Mouse (Mus musculus): ENCODE results near the gene Gm17018.
A peak's percentile ranks its signal among the peaks of the same experiment; 100 is the strongest.

Gm17018 gene

GRCm38 (mm10) chr19:45587509-45588292 lies 27.3 kb downstream of the Gm17018 start:
- no peak for DNase-seq (ENCODE audit: low read depth)

GRCm38 (mm10) chr19:45589761-45590160 lies 29.3 kb downstream of the Gm17018 start:
- no peak for DNase-seq (ENCODE audit: low read depth)

- peak; percentile 67 for DNase-seq (ENCODE audit: low read depth)
Measured at GRCm38 (mm10) chr19:45591704-45592103, 31.3 kb downstream of the Gm17018 start.

DNA sequence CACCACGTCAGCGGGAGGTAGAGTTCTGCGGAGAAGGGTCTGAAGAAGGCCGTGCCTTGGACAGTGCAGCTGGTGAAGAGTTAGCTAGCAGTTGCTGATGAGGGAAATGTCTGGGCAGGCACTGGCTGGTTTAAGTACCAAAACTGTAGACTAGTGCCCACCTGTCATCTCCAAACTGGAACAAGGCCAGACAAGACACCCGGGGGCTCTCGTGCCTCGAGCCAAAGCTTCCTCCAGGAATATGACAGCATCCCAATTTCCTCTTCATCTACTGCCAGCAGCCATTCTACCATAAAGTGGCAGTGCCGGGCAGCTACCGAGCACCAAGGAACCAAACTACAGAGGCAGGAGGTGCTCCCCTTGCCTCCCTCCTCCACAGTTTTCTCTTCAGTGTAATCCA lies 32.5 kb downstream of the Gm17018 start:
- no peak for DNase-seq (ENCODE audit: low read depth)

- DNase-seq (ENCODE audit: low read depth) = no peak
Measured at GRCm38 (mm10) chr19:45594079-45594478, 33.7 kb downstream of the Gm17018 start.

GRCm38 (mm10) chr19:45595481-45595880 lies 35.1 kb downstream of the Gm17018 start:
- DNase-seq (ENCODE audit: low read depth) = no peak

DNA sequence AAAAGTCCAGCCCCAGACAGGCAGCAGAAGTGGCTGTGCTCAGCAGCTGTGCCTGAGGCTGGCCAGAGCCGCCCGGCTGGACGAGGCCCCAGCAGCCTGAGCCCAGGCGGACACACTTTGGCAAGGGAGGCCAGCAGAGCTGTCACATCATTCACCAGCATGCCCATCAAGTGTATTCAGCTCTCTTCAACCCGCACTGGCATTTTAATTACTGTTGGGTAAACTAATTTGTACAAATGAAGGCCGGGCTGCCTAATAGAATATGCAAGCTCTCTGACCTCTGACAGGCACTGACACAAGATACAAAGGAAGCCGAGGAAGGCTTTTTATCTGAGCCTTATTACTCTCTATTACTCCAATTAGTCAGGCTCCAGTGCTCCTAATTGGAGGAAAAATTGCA lies 35.6 kb downstream of the Gm17018 start:
- no peak for DNase-seq (ENCODE audit: low read depth)

DNA sequence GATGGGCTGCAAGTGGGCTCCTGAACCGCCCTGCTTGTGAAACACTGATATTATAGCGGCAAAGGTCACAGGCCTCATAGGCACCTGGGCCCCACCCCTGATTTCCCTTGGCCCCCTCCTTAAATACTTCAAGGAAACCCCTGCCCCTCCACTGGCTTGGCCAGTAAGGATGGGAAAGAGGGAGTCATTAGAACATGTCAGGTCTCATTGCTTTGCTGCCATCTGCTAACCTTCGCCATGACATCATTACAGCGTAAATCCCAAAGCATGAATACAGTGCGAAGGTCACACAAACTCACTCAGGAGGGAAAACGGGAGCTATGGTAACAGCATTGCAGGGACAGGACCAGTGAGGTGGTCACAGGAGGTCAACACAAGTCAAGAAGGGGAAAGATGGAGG lies 36.0 kb downstream of the Gm17018 start:
- no peak for DNase-seq (ENCODE audit: low read depth)

- no peak for DNase-seq (ENCODE audit: low read depth)
Measured at GRCm38 (mm10) chr19:45597106-45597505, 36.7 kb downstream of the Gm17018 start.

GRCm38 (mm10) chr19:45602606-45603005 lies 42.2 kb downstream of the Gm17018 start:
- DNase-seq (ENCODE audit: low read depth) = peak; percentile 40

DNA sequence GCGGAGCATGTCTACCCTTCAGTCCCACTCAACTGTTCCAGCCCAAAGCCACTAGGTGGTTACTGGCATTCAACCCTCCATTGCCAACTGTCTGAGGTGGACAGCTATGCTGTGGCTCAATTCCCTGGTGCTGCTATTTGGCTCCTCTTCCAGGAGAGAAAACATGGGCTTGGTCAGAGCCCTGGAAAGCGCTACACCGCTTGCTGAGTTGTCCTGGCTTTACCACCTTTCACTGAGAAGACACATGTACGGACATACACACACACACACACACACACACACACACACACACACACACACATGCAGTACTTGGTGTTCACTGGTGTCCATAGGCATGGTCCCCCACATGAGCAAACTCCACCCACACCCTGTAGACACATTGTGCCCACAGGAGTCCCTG lies 46.3 kb downstream of the Gm17018 start:
- no peak for DNase-seq (ENCODE audit: low read depth)

DNA sequence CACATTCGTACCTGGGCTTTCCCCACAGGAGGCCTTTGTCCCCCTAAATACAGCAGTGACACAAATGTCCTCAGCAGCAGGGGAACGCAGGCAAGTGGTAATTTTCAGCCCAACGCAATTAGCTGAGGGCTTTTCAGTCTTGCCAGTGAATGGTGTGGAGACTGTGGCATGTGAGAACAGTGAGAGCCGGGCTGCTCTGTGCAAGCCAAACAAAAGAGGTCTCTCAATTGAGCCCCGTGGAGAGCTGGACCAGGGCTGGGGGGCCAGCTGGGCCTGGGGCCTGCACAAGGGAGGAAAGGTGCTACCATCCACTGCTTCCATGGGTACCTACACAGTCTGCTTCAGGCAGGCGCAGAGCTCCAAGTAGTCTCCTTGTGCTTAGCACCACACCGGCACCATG lies 47.1 kb downstream of the Gm17018 start:
- DNase-seq (ENCODE audit: low read depth) = no peak

DNA sequence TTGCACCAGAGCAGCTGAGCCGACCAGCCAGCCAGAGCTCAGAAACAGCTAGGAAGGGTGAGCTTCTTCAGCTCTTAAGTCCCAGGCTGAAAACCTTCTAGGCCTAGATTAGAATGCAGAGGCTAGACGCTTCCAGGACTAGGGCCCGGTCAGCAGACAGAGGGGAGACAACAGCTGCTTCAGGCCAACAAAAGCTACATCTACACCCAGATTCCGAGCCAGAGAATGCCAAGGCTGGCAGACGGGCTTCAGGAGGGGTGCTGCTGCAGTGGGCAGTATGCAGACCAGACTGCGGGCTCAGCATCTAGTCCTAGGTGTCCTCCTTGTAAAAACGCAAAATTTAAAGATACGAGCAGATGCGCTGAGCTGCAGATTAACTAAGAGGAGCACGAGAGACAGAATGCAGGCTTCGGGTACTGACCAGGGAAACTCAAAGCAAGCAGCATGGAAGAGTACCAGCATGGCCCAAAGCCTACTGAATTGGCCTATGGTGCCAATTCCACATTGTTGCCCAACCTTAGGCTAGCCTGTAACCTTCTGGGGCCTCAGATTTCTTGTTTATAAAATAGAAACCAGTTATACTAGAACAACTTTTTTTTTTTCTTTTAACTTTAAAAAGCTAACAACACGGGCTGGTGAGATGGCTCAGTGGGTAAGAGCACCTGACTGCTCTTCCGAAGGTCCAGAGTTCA lies 48.4 kb downstream of the Gm17018 start:
- no peak for DNase-seq (ENCODE audit: low read depth)

DNA sequence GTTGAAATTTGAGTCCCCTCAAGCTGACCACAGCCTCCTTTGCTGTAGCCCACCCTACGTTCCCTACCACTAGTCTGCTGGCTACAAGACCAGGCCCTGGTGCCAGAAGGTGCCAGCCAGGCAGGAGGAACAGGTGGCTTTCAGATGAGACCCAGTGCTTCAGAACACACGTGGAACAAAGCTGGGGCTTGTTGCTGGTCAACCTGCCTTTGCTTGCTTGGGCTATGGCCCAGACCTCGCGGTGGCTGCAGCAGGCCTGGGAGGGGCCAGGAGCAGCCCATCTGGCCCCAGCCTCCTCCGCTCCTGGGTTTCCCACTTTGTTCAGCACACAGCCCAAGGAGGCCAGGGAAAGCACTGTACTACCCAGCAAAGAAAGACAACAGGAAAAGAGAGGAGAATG lies 50.4 kb downstream of the Gm17018 start:
- no peak for DNase-seq (ENCODE audit: low read depth)

DNA sequence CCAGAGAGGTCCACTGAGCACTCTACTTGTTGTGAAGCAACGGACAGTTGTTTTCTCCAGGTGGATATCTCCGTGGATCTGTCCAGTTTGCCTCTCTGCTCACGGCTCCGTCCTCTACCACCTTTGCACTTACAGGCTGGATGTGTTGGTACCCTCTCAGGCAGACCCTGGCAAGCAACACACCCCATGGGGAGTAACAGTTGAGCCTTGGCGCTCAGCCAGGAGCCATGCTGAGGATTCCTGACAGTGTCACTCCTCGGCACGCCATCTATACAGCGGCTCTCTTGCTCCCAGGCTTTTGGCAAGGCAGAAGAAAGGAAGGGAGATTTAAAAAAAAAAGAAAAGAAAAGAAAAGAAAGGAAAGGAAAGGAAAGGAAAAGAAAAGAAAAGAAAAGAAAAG lies 54.0 kb downstream of the Gm17018 start:
- DNase-seq (ENCODE audit: low read depth) = no peak

DNA sequence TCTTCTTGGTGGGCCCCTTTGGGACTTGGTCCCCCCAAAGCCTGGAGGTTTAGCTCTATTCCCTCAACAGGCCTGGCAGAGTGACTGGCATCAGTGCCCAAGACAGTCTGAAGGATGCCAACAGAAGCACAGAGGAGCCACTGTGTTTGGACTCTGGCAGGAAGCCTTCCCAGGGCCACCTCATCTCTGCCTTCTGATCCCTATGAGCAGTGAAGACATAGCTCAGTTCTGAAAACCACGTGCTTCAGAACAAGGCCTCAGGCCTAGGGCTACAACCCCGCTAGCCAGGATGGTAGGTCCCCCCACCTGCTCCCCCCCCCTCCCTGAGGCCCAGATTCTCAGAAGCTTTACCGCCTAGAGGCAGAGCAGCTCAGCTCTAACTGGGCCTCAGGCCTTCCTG lies 54.5 kb downstream of the Gm17018 start:
- DNase-seq (ENCODE audit: low read depth) = no peak

DNA sequence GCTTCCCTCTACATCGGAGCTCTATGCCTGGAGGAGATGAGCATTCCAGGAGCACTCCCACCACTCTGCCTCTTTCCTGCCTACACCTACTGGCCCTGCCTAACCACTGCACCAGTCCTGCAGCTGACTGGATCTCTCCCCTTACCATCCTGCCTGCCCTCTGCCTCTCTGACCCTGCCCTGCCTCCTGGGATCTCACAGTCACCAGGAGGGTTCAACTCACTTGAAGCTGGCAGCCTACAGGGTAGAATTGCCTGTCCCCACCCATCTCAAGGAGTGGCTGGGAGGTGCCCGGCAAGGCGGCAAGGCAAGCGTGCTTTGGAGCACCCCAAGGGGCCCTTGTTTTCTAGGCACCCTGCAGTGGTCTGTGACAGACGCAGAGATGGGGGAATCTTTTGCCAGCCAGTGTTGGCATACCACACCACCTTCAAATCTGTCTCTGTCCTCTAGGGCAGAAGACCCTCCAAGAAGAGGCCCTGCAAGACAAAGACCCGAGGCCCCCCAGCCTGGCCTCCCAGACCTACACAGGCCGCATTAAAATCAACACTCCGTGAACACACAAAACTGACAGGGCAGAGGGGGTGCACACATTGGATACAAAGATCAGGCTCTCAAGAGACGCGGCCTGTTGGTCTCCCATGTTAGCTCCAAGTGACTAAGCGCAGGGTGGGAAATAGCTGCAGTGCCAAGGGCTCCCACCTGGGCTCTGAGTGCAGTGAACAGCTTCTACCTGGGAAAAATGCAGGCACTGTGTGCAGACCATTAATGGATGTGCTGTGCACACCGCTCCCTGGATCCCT lies 55.2 kb downstream of the Gm17018 start:
- DNase-seq (ENCODE audit: low read depth) = no peak

DNA sequence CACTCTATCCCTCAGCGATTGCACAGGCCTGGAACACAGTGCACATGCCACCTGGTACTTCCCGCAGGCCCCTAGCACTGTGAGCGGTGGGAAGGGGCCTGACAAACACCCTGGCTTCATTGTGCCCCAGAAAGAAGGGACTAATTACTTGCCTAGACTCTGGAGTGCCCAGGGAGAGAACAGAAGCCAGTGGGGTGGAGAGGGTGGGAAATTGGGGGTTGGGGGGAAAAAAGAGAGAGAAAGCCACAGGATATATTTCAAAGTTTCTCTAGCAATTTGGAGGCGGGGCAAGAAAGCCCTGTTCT lies 55.8 kb downstream of the Gm17018 start:
- no peak for DNase-seq (ENCODE audit: low read depth)

GRCm38 (mm10) chr19:45616735-45617134 lies 56.3 kb downstream of the Gm17018 start:
- DNase-seq (ENCODE audit: low read depth) = no peak

DNA sequence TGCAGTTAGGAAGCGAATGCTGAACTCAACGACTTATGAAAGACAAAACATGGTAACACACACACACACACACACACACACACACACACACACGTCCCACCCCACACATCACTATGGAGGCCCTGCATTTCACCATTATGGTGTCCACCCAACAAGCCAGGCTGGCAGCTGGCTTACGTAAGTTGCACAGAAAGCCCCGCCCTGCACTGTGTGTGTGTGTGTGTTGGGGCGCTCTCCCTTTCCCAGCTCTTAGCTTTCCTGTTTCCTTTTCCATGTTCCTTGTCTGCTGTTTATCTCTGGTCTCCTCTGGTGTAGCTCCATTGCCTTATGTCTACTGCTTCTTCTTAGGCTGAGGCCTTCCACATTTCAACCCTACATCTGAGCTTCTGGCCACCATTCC lies 57.8 kb downstream of the Gm17018 start:
- no peak for DNase-seq (ENCODE audit: low read depth)

DNA sequence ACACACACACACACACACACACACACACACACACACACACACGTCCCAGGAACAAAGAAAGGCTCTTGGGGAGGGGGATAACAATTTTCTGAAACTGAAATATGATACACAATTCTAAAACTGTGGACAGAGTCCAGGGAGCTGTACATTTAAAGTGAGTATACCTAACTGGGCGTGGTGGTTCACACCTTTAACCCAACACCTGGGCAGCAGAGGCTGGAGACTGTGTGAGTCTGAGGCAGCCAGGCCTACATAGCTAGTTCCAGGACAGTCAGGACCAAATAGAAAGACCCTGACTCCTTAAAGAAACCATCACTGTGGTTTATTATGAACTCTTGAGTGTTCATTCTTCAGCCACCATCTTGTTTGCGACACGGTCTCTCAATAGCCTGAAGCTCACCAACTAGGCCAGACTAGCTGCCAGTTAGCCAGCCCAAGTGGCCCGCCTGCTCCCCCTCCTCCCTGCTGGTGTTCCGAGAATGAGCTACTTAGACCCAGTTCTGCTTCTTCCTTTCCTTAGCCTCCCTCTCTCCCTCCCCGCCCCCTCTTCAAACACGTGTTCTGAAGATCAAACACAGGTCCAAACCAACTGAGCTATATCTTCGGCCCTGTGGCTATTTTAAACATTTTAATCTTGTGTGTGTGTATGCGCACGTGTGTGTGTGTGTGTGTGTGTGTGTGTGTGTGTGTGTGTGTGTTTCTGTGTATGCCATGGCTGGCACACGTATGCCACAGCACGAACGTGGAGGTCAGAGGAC lies 59.5 kb downstream of the Gm17018 start:
- no peak for DNase-seq (ENCODE audit: low read depth)

DNA sequence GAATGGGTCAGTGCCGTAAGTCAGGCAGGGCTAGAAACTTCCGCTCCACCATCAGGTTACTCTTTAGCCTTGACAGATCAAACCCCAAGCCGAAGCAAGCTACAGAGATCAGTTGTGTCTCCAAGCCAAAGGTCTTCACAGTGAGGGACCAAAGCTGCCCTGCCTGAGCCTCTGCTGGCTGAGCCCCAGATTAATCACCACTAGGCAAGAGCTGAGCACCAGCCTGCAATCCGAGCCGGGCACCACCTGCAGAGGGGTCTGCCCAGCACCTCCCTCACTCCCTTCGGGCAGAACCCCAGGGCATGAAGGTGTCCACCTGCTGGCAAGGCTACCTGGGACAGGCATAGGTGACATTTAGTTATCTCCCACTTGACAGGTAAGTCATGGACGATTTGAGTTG lies 60.6 kb downstream of the Gm17018 start:
- no peak for DNase-seq (ENCODE audit: low read depth)

All from 416B (cell line).